Mouse (Mus musculus) megakaryocyte, embryonic 14.5 days (primary cell): Measurements from ENCODE around the gene U2af1.

Experiments
- FLI1 ChIP-seq: IDR thresholded peaks from 2 replicates; pipeline ENCODE4 v1.6.1; 2012; ENCODE audit warnings: low read length, inconsistent platforms, mixed read lengths
- GATA1 ChIP-seq: IDR thresholded peaks from 3 replicates; pipeline ENCODE4 v1.6.1; 2012; ENCODE audit warnings: mixed read lengths, low read length, inconsistent platforms, borderline replicate concordance

DNA sequence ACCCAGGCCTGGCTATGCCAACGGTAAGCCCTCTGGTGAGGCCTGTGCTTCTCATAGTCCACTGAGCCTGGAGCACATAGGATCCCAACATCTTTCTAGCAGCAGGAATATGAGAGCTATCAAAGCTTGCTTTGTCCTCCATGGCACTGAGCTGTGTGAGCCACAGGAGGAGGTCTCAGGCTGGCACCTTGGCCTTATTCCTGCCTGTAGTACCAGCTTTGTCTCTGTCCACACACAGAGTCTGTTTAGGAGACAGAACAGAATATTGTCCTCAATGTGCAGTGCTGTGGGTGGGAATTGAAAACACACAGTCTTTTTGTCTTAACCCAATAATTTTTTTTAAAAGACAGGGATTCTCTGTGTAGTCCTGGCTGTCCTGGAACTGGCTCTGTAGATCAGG, 15.7 kb upstream of the U2af1 start:
- TF ChIP-seq GATA1, result no peak
- TF ChIP-seq FLI1, result no peak
